Mouse (Mus musculus) G1E-ER4 (cell line): ENCODE data around the gene Capn12. TPM values are rescaled to one million over a fixed set of nuclear protein-coding genes. Genes with fewer than 3 reads are reported as not detected.

ENCODE experiments used
- GATA1 ChIP-seq: IDR thresholded peaks from one replicate; pipeline ENCODE4 v1.8.0; 2012; ENCODE audit warnings: low read length, inconsistent platforms
- polyA plus RNA-seq: library from polyadenylated mRNA; stranded (reverse); fragments of >175 nt; gene quantifications from 2 replicates; pipeline ENCODE4 v1.2.3, GENCODE M21; 2012

Gene Capn12
- polyA plus RNA-seq, 1 experiment: 0.03 TPM

DNA sequence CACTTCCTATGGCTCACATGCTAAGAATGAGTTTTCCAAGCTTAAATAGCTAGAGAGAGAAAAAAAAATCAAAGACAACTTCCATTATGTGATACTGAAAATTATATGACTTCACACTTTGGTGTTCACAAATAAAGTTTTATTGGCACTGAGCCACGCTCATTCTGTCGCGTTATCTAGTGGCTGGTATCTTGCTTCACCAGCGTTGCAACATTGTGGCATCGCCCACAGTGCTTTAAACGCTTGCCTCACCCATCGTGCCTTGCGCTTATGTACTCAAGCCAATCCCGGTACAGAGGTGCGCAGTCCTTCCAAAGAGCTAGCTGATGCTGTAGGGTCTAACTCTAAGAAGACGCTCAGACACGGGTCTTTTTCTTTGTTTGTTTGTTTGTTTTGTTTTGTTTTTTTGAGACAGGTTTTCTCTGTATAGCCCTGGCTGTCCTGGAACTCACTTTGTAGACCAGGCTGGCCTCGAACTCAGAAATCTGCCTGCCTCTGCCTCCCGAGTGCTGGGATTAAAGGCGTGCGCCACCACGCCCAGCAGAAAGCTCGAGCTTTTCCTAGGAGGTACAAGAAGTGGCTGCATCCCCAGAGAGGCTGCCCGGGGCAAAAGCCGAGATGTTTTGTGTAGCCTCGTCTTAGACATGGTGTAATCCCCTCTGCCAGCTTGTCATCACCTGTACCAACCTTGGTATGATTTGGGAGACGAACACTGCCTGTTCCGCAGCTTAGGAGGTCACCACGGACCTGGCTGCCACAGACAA, 10.1 kb upstream of the Capn12 start:
- no peak for TF ChIP-seq GATA1

DNA sequence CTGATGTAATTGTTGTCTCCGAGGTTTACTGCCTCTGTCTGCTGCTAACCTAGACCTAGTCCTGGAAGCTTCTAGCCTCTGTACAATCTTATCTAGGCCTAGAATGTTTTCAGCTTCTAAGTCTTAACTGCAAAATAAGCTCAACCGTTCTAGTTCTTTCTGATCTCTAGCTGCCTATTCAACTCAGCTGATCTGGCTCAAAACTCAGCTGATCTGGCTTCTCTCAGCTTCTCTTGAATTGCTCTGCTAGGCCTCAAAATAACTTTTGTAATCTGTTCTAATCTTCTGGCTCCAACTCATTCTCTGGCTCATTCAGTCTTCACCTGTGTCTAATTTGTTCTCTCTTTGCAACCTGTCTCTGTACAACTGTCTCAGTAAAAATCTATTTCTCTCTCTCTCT, 6.7 kb upstream of the Capn12 start:
- no peak for TF ChIP-seq GATA1

DNA sequence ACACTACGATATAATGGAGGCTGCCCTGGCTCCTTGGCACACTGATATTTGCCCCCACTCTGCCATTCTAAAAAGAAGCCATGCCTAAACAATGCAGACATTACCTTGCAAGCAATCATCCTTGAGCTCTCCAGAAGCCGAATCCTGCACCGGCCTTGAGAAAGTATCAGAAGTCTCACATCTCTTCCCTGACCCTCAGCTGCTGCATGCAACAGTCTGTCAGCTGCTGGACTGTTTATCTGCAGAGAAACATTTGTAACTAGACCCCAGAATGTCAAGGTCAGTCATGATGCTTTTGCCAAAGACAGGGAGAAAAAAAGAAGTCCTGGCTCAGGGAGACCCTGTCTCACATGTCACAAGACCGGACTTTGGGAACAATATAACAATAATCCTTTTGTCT, 5.1 kb upstream of the Capn12 start:
- TF ChIP-seq GATA1: no peak

DNA sequence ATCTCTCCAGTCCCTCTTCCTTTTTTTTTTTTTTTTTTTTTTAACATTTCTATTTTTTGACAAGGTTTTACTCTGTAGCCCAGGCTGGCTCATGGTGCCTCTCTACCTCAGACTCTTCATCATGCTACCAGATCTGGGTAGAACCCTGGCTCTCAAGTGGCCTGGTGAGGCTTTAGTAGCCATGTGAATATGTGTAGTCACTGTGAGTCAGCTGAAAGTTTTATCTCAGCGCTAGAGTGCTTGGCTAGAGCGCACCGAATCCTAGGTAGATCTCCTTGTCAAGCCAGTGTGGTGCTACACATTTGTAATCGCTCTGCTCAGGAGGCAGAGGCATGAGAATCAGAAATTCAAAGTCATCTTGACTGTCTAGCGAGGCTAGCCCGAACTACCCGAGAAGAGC, 4.1 kb upstream of the Capn12 start:
- peak; percentile 65 for TF ChIP-seq GATA1

DNA sequence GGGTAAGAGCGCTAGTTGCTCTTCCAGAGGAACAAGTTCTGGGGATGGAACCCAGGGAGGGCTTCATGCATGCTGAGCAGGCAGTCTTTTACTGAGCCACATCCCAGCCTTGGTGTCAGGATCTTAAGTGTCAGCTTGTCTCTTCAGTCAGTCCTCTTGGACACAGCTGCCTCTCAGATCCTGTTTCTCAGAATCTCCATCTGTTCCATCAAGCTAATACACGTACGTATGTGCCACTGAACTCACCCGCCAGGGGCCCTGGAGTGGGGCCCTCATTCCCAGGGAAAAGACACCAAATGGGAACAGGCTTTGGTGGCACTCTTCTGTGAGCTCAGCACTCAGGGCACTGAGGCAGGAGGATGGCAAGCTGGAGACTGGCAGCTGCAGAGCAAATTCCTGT, 3.4 kb upstream of the Capn12 start:
- TF ChIP-seq GATA1: no peak

DNA sequence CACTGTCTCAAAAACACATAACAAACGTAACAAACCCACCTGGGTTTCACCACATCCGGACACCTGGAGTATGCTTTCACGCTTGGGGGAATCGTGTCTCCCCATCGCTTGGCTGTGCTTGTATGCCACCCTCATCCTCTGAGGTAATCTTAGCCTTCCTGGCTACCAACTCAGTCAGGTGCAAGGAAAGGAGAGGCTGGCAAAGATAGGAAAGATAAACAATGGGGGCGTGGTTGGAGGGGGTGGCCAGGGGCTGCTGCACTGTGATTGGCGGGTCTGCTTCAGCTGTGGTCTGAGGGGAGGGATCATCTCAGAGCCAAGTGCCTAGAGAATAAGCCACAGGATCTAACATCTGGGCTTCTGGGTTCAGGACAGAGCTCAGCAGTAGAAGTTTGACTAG, 1.6 kb upstream of the Capn12 start:
- TF ChIP-seq GATA1: no peak

DNA sequence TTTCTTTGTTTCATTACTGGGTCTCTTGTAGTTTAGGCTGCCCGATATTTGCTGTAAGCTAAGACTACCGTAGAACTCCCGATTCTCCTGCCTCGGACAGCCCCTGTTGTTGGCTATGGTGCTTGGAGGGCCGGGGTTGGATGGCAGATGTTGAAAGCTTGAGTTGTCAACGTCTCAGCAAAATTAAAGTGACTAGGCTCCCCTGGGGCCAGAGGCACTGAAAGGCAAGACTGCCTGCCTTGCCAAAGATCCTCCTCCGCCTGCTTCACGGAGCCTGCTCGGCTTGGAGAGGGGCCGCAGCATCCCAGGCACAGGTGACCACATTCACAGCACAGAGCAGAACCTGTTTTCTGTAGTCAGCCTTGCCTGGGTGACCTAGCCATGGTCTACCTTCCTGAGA, 668 bp upstream of the Capn12 start:
- no peak for TF ChIP-seq GATA1

DNA sequence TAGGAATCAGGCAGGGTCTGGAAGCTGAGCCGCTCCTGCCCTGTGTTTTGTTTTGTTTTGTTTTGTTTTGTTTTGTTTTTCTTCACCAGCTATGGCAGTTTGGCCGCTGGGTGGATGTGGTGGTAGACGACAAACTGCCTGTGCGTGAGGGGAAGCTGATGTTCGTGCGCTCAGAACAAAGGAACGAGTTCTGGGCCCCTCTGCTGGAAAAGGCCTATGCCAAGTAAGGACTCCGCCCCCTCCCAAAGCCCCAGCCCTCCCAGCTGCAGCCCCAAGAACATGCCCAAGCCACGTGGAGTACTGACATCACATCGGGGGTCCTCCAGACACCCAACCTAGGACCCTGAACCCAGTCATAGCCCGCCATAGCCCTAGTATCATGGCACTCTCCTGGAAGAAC, 1.8 kb downstream of the Capn12 start:
- no peak for TF ChIP-seq GATA1

DNA sequence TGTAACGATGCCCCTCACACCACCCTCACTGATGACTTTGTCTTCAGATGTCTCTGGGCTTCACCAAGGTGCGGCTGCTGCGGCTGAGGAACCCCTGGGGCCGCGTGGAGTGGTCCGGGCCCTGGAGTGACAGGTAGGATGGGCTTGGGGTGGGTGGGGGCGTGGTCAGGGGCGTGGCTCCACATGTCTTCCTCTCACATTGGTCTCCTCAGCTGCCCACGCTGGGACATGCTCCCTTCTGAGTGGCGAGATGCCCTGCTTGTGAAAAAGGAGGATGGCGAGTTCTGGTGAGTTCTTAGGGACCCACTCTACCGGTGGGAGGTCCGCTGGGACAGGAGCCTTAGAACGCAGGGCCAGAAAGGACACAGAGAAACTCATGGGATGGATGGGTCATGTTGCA, 5.3 kb downstream of the Capn12 start:
- TF ChIP-seq GATA1: no peak

DNA sequence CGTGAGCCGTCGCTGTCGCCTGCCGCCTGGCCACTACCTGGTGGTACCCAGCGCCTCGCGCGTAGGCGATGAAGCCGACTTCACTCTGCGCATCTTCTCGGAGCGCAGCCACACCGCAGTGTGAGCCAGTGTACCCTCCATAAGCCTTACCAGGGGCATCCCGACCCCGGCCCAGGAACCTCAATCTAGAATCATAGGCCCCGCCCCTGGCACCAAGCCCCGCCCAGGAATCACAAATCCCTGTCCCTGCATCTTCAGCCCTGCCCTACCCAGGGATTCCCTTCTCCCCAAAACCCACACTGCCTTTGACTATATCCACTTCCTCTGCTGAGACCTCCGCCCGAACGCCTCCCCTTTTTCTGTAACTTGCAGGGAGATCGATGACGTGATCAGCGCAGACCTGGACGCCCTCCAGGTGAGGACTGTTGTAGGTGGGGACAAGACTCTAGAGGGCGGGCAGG, 7.5 kb downstream of the Capn12 start:
- no peak for TF ChIP-seq GATA1

DNA sequence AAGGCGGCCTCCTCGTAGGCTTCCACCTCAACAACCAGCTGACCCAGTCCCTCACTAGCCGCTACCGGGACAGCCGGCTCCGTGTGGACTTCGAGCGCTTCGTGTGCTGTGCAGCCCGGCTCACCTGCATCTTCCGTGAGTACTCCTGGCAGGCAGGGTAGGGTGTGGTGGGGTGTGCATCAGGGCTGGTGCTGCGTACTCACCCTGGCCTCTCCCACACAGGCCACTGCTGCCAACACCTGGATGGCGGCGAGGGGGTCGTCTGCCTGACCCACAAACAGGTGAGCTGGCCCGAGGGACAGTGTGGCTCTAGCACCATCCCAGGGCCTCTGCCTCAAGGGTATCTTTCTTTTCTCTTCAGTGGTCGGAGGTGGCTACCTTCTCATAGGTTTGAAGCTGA, 11.4 kb downstream of the Capn12 start:
- TF ChIP-seq GATA1: no peak

DNA sequence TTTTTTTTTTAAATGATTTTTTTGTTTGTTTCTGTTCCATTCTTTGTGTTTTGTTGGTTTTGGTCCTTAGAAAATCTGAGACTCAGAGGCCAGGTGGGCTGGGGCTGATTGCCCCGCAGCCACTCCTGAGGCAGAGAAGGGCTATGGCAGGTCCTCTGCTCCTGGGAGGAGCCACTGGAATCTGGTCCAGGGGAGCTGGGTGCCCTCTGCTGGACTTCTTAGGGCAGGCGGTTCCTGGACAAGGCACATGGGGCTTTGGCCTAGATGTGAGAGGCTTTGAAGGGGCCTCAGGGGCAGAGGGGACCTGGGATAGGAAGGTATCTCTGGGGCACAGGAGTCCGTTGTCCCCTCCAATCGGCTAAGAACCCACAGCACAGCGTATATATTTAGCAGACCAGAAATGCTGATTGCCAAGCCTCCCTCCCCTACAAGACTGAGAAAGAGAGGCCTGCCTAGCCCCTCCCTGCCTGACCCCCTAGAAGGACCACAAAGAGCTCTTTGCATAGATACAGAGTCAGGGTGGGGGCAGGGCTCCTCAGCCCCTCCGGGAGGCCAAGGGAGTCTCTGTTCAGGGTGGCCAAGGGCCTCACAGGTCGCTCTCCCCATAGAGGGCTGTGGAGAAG, 12.5 kb downstream of the Capn12 start:
- TF ChIP-seq GATA1: no peak

DNA sequence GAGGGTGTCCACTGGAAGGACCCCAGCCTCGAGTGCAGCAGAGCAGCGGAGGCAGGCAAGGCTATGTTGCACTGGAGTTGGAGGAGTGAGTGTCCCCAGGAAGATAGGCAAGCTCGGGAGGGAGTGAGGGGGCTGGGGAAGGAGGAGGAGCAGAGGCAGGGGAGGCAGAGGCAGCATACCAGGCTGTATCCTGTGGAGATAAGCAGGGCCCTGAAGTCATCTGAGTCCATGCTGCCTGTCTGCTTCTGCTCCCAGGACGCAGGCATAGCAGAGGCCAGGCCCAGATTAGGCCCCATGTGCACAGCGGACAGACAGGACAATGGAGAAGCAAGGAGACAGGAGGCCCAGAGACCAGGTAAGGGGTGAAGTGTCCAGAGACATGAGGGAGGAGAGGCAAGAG, 13.7 kb downstream of the Capn12 start:
- no peak for TF ChIP-seq GATA1

DNA sequence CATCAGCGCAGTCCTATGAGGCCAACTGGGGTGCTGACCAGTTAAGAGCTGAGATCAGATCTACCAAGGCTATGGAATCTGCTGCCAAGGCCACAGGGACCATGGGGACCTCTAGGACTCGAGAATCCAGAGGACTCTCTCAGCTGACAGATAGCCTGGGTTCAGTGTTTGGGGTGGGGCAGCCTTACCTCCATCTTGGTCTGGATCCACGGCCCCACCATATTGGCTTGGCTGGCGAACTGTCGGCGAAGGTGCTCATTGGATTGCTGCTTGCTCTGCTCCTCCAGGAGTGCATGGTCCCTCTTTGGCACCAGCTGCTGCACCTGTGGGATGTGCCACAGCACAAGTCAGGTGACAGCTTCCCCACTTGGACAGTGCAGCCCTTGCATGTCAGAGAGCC, 16.4 kb downstream of the Capn12 start:
- TF ChIP-seq GATA1: no peak

DNA sequence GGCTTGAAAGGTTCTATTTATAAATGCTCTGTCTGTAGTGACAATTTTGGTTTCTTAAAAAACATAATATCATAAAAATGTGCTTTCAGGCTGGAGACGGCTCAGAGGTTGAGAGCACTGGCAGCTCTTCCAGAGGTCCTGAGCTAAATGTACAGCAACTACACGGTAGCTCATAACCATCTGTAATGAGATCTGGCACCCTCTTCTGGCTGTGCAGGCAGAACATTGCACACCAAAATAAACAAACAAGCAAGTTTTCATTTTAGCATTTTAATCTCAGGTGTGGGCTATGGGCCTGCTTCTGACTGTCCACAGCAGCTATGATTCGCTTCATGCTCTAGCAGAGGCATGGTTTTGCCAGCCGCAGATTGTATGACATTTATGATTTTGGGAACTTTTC, 18.8 kb downstream of the Capn12 start:
- TF ChIP-seq GATA1: no peak

DNA sequence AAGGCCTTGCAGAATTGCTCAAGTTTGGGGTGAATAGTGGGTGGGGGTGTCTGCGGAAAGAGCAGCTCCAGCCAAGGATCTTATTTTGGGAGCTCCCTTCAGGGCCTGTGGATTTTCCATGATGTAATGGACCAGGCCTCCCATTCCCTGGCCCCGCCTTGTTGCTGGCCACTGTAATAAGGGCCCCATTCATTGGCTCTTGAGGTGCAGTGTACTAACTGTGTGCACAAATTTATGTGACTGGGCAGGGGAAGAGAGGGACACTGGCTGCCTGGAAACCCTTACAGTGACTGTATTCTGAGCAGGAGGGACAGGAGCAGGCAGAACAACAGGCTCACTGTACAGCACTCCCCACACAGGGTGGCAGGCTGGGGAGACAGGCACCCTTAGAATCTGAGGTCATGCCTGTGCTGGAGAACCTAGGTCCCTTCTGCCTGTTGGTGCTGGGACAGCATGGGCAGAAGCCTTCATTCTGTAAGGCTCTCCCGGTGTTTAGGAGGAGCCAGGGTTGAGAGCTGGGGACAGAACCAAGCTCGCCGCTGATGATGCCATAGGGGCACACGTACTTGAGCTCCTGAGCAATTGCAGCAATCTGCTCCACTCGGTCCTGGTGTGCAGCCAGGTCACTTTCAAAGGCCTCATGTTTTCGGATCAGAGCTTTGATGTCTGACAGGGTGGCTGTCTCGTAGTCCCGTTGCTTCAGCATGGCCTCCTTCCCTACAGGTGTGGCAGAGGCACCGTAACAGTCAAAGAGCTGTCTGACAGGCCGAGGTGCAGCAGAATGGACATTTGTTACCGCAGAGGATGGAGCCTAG, 20.3 kb downstream of the Capn12 start:
- no peak for TF ChIP-seq GATA1
